Mouse (Mus musculus): Measurements from ENCODE around the gene Ppme1. TPM values are rescaled to one million over a fixed set of nuclear protein-coding genes. Genes with fewer than 3 reads are reported as not detected.
A peak's percentile ranks its signal among the peaks of the same experiment; 100 is the strongest.

Ppme1 gene
- total RNA-seq, 2 experiments from 2014 or later, result 38.3 to 43.4 TPM

- DNase-seq (ENCODE audit: low spot score), result no peak
- intact Hi-C loops (cut with DNase I), result no loop called here
Measured at GRCm38 (mm10) chr7:100331269-100331668, 40.8 kb downstream of the Ppme1 start.

DNA sequence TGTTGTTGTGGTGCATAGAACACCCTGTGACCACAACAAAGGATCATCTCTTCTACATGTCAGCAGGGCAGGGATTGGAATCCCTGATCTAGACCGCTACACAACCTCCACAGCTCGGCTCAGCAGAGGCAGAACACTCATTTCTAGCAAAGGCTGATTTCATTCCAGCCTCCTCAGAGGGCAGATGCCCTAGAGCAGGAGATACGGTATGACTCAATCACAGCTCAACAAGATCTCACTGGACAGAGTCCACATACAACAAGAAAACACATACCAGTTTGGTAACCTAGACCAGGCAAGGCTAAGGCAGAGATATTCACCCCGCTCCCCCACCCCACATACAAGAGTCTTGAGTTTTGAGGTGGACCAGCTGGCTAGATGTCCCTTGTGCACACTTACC, 43.5 kb downstream of the Ppme1 start:
- no peak for DNase-seq (ENCODE audit: low spot score)
- intact Hi-C loops (cut with DNase I), result no loop called here

- intact Hi-C loops (cut with DNase I), result no loop called here
- no peak for DNase-seq (ENCODE audit: low spot score)
Measured at GRCm38 (mm10) chr7:100327514-100327913, 44.6 kb downstream of the Ppme1 start.

- intact Hi-C loops (cut with DNase I), result loop anchor here (2.0 kb wide), 1 partner anchor 47 kb away; no protein-coding TSS in a partner anchor
- no peak for DNase-seq (ENCODE audit: low spot score)
Measured at GRCm38 (mm10) chr7:100325482-100325881, 46.6 kb downstream of the Ppme1 start.

DNA sequence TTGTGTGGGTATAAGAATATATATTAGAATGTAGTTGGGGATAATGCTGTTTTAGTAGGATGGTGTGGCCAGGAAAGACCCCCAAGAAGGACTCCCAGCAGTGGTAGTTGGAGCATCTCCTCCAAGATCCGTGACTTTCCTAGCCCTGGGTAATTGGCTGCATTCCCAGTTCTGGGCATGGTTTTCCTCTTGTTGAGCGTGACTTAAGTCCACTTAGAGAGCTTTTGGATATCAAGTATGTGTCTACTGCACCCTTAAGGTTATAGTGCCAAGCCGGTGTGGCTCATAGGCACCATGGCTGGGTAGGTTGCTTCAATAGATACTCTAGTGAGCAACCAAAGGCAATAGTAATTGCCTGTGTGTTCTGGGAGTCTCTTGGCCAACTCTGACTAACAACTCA, 48.4 kb downstream of the Ppme1 start:
- intact Hi-C loops (cut with DNase I), result loop anchor here (2.0 kb wide), 1 partner anchor 45 kb away; no protein-coding TSS in a partner anchor
- DNase-seq (ENCODE audit: low spot score), result no peak

- no peak for DNase-seq (ENCODE audit: low spot score)
- intact Hi-C loops (cut with DNase I), result no loop called here
Measured at GRCm38 (mm10) chr7:100317534-100317933, 54.6 kb downstream of the Ppme1 start.

DNA sequence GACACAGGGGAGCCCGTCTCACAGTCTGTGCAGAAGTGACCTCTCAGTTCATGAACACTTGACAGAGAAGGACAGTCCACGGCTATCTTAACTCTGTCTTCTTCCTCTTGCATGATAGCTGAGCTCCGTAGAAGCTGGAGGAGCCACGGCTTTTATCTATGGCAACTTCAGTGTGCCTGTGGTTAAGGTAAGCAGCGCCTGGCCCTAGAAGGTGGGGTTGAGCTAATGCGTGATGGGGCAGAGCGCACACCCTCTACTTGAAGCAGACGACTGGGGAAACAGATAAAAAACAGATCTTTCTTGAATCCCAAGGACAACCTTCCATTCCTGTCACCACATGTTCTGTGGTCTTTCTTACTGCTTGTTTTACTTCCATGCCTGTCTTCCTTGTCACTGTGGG, 55.2 kb downstream of the Ppme1 start:
- DNase-seq (ENCODE audit: low spot score), result no peak
- intact Hi-C loops (cut with DNase I), result no loop called here

DNA sequence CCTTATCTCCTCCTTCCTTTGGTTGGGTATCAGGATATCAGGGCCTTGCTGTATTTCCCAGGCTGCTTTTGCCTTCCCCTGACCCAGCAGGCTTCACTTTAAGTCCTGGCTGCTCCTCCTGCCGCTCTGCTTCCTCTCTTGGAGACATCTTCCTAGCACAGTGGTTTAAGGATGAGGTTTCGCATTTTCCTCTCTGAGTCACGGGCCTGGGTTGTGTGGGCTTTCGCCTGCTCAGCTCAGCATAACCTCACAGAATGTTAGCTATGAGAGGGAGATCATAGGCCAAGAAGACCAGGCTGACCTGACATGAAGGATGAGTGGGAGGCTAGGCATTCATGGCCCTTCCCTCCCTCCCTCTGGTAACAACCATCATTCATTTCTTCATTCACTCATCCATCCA, 59.4 kb downstream of the Ppme1 start:
- DNase-seq (ENCODE audit: low spot score), result no peak
- intact Hi-C loops (cut with DNase I), result no loop called here

DNA sequence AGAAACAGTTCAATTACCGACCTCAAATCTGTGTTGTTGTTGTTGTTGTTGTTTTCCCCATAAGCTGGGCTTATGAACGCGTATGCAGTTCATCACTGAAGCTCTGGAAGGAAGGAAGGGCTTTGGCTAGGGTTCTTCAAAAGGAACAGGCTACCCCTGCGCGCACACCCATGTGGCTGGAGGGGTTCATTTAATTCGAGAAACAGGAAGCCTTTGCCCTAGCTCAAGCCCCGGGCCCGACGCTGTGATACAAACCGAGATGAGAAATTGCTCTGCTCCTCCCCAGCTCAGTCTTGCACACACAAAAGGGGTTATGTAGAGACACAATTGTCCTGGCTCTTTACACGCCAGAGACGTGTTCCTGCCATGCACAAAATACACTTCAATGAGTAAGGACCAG, 61.8 kb downstream of the Ppme1 start:
- no peak for DNase-seq (ENCODE audit: low spot score)
- intact Hi-C loops (cut with DNase I), result no loop called here

DNA sequence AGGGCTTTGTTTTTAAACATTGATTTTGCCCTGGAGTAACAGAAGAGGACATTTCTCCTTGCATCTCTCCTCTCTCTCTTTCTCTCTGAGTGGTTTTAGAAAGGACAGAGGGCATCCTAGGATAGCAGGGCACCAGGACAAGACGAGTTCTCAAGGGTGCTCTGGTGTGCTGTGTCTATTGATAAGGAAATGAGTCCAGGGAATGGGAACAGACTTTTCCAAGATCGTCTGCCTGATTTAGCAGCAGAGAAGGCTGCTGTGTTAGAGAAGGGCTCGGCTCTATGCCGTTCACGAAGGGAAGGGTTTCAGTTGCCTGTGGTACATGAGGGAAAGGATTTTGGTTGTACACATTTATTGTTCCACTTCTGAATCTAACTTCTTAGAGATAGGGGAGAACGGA, 62.4 kb downstream of the Ppme1 start:
- intact Hi-C loops (cut with DNase I), result no loop called here
- no peak for DNase-seq (ENCODE audit: low spot score)

DNA sequence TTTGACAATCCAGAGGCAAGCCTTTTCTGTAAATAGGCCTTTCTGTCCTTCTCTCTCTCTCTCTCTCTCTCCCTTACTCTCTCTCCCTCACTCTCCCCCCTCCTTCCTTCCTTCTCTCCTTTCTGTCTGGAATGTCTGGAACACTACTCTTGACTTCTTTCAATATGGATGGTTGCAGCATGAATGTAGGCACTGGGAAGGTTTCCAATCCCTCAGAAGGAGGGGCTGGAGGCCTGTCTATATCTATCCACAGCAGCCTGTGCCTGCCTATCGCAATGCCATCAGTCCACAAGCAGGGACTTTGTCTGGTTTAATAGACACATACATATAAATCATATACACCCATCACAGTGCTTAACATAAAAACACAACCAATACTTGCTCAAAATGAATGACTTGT, 62.9 kb downstream of the Ppme1 start:
- intact Hi-C loops (cut with DNase I), result no loop called here
- no peak for DNase-seq (ENCODE audit: low spot score)

GRCm38 (mm10) chr7:100307872-100308653, 64.0 kb downstream of the Ppme1 start:
- no peak for DNase-seq (ENCODE audit: low spot score)
- intact Hi-C loops (cut with DNase I), result no loop called here

DNA sequence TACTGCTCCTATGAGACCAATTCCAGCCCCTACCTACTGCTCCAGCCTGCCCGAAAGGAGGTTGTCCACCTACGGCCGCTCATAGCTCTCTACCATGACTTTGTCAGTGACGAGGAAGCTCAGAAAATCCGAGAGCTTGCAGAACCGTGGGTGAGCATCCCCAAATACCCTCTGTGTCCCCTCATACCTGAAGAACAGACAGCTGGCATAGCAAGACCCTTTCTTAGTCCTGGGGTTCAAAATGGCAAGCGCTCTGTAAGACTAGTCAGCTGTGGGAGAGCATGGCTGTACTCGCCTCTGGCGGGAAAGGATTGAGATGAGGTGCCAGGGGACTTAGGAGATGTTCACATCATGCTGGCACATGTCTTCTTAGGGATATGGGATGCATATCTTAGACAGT, 66.2 kb downstream of the Ppme1 start:
- intact Hi-C loops (cut with DNase I), result no loop called here
- DNase-seq (ENCODE audit: low spot score), result no peak

DNA sequence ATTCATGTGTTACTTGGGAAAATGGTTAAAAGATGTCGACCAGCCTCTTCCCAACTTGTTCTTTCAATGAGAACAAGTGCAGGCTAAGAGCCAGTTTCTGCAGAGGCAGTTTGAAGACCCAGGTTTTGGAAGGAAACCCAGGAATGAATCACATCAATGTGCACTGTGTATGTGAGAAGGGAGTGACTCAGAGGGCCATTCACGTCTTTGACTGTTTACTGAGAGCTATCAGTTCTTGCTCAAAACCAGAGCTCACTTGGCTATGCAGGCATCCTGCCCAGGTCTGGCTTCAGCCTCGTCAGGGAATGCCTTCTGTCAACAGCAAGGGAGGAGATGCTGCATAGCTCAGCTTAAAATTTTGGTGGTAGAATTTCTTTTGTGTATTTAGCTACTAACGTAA, 69.8 kb downstream of the Ppme1 start:
- DNase-seq (ENCODE audit: low spot score), result peak; percentile 34
- intact Hi-C loops (cut with DNase I), result no loop called here

GRCm38 (mm10) chr7:100301390-100301789, 70.7 kb downstream of the Ppme1 start:
- intact Hi-C loops (cut with DNase I), result no loop called here
- DNase-seq (ENCODE audit: low spot score), result no peak

DNA sequence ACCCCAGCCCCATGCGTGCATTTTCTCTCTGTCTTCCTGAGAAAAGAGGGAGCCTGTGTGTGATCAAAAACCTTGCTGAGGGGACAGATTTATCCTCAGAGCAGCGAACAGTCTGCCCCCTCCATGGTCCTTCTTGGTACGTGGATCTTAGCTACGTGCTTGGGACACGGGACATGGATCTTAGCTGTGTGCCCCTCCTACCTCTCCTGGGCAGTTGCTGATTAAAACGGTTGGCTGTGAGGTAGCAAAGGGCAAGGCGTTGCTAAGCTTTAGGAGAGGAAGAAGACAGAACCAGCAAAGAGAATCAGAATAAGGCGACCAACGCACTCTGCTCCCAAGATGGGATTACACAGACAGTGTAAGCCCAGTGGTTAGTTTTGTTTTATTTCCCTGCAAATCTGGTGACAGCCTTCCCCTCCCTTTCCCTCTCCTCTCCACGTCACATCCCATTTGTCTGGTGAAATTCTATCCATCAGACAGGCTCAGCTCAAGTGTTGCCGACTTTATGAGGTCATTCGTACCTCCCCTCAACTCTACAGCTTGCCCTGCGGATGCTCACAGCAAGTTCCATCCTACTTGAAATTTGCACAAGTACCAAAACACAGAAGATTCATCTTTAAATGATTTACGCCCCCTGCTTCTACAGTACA, 73.1 kb downstream of the Ppme1 start:
- intact Hi-C loops (cut with DNase I), result no loop called here
- DNase-seq (ENCODE audit: low spot score), result no peak

DNA sequence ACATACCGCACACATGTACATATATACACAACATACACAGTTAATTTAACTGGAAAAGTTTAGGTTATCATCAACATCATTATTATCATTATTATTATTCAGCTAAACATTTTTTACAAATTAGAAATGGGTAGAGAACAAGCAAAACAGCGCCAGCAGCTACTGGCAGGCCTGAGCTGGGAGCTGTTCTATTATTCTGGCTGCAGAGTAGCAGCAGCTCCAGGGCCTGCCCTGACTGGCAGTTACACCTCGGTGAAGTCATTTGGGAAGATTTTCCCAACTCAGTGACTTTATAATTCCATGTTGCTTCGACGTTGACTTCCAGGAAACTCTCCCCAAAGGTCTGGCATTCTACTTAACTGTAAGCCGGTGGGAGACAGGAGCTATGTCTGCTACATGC, 75.4 kb downstream of the Ppme1 start:
- intact Hi-C loops (cut with DNase I), result no loop called here
- DNase-seq (ENCODE audit: low spot score), result no peak

- no peak for DNase-seq (ENCODE audit: low spot score)
- intact Hi-C loops (cut with DNase I), result no loop called here
Measured at GRCm38 (mm10) chr7:100295745-100296144, 76.4 kb downstream of the Ppme1 start.

DNA sequence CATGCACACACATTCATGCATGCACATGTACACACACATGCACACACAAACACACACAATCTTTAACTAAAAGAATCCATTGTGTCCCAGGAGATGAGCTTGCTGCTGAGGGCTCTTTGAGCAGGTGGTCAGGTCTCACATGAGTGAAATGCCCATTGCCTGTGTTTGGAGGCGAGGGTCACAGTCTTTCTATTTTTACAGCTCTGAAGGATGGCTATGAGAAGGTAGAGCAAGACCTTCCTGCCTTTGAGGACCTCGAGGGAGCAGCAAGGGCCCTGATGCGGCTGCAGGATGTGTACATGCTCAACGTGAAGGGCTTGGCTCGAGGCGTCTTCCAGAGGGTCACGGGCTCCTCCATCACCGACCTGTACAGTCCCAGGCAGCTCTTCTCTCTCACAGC, 78.6 kb downstream of the Ppme1 start:
- intact Hi-C loops (cut with DNase I), result no loop called here
- DNase-seq (ENCODE audit: low spot score), result no peak

DNA sequence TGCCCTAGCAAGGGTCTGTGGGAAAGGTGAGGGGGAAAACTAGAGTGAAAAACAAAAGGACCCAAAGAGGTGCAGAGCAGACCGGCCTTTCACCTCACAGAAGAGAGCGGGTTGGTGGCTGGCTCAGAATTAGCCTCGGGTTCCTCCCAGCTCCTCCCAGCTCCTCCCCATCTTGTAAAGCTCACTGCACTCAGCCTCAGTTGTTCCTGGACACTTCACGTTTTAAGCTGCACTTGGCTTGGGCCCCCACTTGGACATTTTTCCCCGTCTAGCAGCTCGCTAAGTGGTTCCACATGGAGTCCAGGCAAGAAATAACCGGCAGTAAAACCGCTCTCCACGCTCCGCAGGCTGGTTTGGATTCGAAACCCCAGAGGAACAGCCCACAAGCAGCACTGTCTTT, 83.5 kb downstream of the Ppme1 start:
- peak; percentile 9 for DNase-seq (ENCODE audit: low spot score)
- intact Hi-C loops (cut with DNase I), result no loop called here

DNA sequence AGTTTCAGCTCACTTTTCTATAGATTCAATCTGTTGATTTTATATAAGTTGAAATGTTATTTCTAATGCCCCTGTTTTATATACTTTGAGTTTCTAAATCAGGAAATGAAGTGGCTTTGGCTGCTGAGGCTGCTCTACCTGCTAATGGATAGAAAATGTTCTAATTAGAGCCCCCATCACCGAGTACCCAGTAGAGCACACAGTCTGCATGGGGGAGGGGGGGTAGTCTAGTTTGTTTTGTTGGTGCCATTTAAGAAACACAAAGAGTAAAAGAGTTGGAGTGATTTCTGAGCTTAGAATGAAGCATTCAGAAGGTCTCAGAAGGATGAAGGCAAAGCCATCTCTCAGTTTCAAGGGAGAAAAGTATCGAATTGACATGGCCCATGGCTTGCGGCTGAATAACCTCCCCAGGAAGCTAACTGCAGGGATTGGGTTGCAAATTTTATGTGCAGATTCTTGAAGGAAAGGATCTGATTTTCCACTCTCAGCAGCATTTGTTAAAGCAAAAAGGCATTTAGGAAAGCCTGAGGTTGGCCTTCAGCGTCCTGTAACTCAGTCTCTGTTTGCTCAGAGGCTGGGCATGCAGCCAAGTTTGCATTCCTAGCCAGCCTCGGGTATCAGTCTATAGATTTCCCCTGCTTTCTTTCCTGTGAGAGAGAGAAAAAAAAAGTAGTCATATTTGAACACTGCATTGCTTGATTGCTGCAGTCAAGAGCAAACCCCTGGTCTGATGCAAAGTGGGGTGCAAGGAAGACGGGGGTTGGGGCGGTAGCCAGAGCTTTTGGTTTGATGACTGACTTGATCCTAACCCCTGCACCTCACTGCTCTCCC, 84.1 kb downstream of the Ppme1 start:
- intact Hi-C loops (cut with DNase I), result no loop called here
- no peak for DNase-seq (ENCODE audit: low spot score)
